Mouse (Mus musculus) layer of hippocampus, adult 9-10 months (tissue): ENCODE data around the gene Fosb.

Experiments
- DNase-seq: peaks from one replicate; pipeline ENCODE4 v3.0.0; 2022; ENCODE audit warnings: low spot score

Gene Fosb

GRCm38 (mm10) chr7:19306819-19307738 lies 2.8 kb downstream of the Fosb start:
- no peak for DNase-seq

DNA sequence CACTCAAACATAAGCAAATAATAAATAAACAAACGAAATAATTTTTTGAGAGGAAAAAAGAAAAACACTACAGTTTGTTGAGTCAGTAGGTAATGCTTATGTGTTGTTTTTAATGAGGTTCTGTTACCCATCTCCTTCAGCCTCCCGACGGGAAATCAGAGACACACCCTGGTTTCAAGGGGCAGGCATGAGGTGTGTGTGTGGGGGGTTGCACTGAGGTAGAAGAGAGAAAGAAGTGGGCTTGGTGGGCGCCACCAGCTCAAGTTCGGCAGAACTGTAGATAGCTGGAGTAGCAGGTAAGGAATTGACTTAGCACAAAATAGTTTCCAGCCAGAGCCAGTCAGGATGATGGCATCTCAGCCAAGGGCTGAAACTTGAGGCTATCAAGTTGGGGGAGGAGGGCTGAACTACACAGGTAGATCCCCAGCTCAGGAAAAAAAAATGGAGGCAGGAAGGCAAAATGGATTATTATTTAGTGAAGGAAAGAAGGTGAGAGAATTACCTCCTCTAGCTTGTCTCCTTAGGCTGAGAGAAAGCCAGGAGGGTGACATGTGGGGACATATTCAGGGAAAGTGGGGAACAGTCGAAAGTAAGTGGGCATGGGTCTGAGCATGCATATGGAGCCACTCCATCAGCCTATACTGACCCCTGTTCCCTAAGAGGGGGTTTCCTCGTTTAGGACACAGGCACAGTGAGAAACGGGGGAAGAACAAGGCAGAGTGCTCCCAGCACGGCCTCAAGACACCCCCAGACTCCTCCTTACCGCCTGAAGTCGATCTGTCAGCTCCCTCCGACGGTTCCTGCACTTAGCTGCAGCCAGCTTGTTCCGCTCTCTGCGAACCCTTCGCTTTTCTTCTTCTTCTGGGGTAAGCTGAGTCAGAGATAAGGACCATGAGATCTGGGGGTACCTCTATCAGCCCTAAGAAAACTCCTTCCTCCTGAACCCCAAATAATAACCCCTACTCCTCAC lies 3.8 kb downstream of the Fosb start:
- DNase-seq, result no peak

DNA sequence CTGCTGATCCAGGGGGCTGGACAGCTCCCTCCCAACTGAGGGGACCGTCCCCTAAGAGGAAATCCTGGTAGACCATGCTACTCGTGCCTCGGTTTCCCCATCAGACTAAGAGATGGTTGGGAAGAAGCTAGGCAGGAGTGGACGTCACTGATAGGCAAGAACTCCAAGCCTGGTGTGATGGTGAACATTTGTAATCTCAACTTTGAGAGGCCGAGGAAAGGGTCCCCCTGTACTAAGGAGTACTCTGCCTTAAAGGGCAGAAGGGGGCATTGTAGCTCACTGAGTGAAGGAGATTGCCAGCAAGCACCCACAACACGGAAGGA lies 4.5 kb downstream of the Fosb start:
- no peak for DNase-seq

DNA sequence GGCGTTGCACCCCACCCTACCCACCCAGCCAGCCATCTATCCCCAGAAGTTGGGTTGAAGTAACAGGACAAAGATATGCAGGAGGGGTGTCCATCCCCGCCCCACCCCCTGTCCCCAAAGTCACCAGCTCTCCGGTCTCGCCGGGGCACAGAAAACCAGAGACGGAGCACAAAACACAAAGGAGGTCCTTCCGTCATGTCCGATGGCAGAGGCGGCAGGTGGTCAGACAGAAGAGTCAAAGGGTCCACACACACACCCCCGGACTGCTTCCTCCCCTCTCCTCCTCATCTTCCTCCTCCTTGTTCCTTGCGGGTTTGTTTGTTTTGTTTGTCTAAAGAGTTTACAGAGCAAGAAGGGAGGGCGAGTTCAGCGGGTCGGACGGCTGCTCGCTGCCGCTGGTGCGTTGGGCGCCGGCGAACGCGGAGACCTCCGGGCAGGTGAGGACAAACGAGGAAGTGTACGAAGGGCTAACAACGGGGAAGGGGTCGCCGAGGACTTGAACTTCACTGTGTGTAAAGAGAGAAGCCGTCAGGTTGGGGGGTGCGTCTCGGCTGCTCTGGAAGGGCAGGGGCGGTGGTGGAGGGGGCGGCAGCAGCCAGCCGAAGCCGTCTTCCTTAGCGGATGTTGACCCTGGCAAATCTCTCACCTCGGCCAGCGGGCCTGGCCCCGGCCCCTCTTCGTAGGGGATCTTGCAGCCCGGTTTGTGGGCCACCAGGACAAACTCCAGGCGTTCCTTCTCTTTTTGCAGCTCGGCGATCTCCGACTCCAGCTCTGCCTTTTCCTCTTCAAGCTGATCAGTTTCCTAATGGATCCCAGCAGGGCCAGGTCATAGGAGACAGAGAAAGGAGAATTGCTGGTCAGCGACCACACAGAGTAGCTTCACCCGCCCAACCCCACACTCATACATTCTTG lies 5.1 kb downstream of the Fosb start:
- DNase-seq, result no peak

DNA sequence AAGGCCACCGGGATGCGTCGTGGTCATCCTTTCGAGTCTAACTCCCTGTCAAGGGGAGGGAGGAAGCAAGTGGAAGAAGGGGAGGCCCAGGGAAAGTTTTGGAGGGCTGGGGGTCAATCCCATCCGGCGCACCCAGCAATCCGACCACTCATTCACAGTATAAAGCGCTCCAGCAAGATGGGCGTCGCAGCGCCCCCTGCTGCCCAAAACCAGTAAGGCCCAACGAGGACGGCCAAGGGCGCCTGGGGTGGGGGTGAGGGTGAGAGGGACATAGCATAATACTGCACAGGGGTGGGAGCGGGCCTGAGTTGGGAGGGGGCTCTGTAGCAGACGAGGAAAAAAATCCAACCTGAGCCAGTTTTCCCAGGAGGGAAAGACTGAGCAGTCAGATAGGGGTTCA lies 6.1 kb downstream of the Fosb start:
- no peak for DNase-seq

DNA sequence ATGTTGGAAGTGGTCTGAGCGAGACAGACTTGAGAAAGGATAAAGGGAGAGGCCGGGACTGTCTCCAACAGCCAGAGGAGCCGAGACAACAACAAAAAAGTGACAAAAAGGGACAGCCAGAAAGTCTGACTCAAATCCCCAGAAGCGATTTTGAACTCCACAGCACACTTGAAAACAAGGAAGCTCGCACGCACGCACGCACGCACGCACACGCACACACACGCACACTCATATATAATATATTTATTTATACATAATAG lies 6.9 kb downstream of the Fosb start:
- no peak for DNase-seq

DNA sequence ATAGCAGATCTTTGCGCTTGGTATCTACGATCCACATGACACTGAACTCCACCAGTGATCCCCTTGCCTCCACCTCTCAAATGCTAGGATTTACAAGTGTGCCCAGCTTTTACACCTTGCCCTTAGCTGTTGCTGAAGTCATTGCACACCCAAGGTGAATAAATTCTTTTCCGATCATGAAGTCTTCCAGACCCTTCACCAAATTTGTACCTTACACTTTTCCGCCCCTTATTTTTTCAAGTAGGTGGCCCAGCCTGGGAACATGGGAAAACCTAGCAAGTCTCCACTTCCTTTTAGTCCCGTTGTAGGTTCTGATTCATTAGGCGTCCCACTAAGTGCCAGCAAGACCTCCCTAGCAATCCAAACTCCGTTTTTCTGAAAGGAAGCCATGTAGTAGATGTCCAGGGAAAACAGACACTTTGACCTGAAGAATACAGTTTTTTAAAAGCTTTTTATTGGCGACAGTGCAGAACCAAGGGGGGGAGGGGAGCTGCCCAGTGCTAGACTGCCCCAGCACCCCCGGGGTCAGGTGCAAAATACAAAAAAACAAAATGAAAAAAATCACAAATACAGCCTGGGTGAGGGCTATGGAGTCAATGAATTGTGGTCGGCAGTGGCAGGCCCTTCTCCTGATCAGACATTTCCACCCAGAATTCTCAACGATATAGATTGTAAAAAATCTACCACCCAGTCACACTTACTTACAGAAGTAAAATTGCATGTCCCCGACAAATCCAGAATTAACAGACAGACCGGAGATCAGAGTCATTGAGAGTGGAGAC lies 7.4 kb downstream of the Fosb start:
- no peak for DNase-seq

- DNase-seq, result no peak
Observed at GRCm38 (mm10) chr7:19301461-19302263, 8.2 kb downstream of the Fosb start.

- no peak for DNase-seq
Observed at GRCm38 (mm10) chr7:19300501-19301421, 9.1 kb downstream of the Fosb start.

- no peak for DNase-seq
Observed at GRCm38 (mm10) chr7:19299194-19299593, 10.7 kb downstream of the Fosb start.

- DNase-seq, result no peak
Observed at GRCm38 (mm10) chr7:19297794-19298193, 12.1 kb downstream of the Fosb start.

- DNase-seq, result no peak
Observed at GRCm38 (mm10) chr7:19297034-19297433, 12.8 kb downstream of the Fosb start.

- DNase-seq, result peak; percentile 98
Observed at GRCm38 (mm10) chr7:19295503-19296185, 14.2 kb downstream of the Fosb start.

DNA sequence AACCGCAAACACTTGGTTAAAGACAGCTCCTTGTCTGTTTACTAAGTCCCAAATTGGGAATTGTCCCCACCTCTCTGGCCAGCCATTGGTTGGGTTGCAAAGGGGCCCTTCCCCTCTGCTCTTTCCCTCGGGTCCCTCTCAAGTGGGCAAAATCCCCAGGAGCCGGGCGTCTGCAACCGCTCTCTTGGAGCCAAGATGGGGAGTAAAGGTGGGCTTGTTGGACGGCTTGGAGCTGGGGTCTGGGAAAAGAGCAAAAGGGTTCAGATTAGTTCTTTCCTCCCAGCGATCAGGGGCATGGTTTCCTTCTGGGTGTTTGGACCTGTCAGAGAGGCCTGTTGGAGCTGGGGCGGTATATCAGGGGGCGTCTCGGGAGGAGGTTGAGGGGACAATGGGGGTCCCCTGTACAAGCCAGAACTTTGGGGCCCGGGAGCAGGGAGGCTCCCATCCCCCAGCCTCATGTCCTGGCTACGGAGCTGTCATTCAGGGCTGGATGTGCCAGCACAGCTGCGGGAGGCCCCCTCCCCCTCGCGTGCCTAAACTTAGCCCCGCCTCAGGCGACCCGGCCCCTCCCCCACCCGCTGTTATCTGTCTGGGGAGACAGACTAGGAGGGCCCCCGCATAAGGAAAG lies 18.8 kb downstream of the Fosb start:
- DNase-seq, result no peak

DNA sequence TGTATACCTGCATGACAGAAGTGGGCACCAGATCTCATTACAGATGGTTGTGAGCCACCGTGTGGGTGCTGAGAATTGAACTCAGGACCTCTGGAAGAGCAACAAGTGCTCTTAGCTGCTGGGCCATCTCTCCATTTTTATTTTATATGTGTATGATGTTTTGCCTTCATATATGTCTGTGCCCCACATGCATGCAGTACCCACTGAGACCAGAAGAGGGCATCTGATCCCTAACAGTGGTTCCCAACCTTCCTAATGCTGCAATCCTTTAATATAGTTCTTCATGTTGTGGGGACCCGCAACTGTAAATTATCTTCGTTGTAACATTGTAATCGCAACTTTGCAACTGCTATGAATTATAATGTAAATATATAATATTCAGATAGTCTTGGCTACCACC lies 25.1 kb downstream of the Fosb start:
- no peak for DNase-seq

GRCm38 (mm10) chr7:19283406-19283804 lies 26.4 kb downstream of the Fosb start:
- DNase-seq, result no peak

GRCm38 (mm10) chr7:19282791-19283405 lies 27.0 kb downstream of the Fosb start:
- DNase-seq, result no peak

GRCm38 (mm10) chr7:19282385-19282784 lies 27.5 kb downstream of the Fosb start, which contains the start of gene Rtn2:
Gene Rtn2, plus strand, starts transcription at chr7:19282624.
- DNase-seq, result no peak
